ENCODE assay signal across 8 mouse cellular contexts in the genomic region with DNA sequence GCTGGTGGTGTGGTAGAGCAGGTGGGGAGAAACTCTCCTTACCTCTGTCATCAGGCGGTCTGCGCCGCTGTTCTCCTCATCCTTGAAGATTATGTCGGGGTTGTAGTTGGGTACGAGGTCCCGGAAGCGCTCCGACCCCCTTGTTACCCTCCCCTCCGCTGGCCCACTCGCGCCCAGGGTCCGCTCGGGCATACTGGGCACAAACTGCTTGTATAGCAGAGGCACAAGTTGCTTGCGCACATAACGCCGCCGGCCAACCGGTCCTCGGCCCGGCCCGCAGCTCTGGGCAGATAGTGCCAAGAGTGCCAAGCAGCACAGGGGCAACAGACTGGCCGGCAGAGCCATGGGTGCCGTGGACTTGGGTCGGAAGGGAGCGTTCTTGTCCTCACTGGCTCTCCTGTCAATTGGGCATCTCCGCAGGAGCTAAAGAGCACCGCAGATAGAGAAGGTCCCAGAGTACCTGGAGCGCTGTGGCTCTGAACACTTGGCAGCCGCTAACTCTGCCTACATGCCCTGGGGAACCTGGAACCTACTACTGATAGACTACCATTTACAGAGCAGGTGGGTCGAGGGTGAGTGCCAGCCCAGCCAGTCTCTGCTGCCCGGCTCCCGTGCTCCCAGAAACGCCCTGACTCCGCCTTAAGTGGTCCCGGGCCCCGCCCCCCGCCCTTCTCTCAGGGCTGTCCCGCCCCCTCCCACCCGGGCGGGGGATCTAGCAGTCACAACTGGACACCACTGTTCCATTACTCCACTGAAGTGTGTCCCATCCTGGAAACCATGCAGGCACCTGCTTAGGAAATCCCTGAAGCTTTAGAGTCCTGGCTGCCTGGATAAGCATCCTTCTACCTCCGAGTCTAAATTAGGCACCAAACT. TPM values are rescaled to one million over a fixed set of nuclear protein-coding genes. Genes with fewer than 3 reads are reported as not detected.
DNase-seq lines count a peak whose midpoint lies in the region; ATAC-seq lines count a peak whose summit lies in the region.

Dhh (minus strand) TSS at position 613 of the 873 bp plus-strand sequence.

- no peaks in the 10 kb centered on the region; the same call in 1 of the 2 replicates for H3K36me3 ChIP-seq in heart, embryonic 16.5 days (ENCODE audit: control insufficient read depth, insufficient read depth)
- H3K36me3 ChIP-seq in limb, embryonic 15.5 days, result peaks cover 4% of the 10 kb centered on the region
- H3K36me3 ChIP-seq in neural tube, embryonic 13.5 days, result peaks cover 2% of the 10 kb centered on the region

- peaks cover 61% of the 10 kb centered on the region for H3K27me3 ChIP-seq in heart, embryonic 16.5 days (ENCODE audit: control insufficient read depth, insufficient read depth, low read length)
- H3K27me3 ChIP-seq in limb, embryonic 15.5 days, result peaks cover 78% of the 10 kb centered on the region
- H3K27me3 ChIP-seq in neural tube, embryonic 13.5 days, result peaks cover 82% of the 10 kb centered on the region

- H3K9me3 ChIP-seq in heart, embryonic 16.5 days (replicated peaks; ENCODE audit: control insufficient read depth, low read length), result no peaks in the 10 kb centered on the region
- no peaks in the 10 kb centered on the region for H3K9me3 ChIP-seq in limb, embryonic 15.5 days
- no peaks in the 10 kb centered on the region for H3K9me3 ChIP-seq in neural tube, embryonic 13.5 days

- peak within 1 kb of the TSS; percentile 60 for H3K4me2 ChIP-seq in heart, embryonic 16.5 days (ENCODE audit: low read depth, low read length)
- peak within 1 kb of the TSS; percentile 37 for H3K4me2 ChIP-seq in limb, embryonic 15.5 days
- H3K4me2 ChIP-seq in neural tube, embryonic 13.5 days, result peak within 1 kb of the TSS; percentile 90

- H3K9ac ChIP-seq in heart, embryonic 16.5 days (ENCODE audit: low read length), result peak within 1 kb of the TSS; percentile 11
- H3K9ac ChIP-seq in limb, embryonic 15.5 days, result no peak within 1 kb of the TSS; the same call in 1 of the 2 replicates
- peak within 1 kb of the TSS; percentile 52; the same call in 1 of the 2 replicates for H3K9ac ChIP-seq in neural tube, embryonic 13.5 days

- DNase-seq in B cell, adult 2 months, result peak; percentile 9 to 29
- peak; percentile 48 for DNase-seq in adrenal gland, postnatal 14 days
- DNase-seq in frontal cortex, postnatal 36 days (ENCODE audit: low spot score in 2 of 2), result no peak

- 3% methylated on average over 41 of the region's 41 CpGs for WGBS in heart, embryonic 16.5 days
- WGBS in limb, embryonic 15.5 days, result 2% methylated on average over 41 of the region's 41 CpGs
- WGBS in neural tube, embryonic 13.5 days, result 1% methylated on average over 41 of the region's 41 CpGs

- H3K27ac ChIP-seq in heart, embryonic 16.5 days (ENCODE audit: low read length), result no peak within 1 kb of the TSS
- H3K27ac ChIP-seq in limb, embryonic 15.5 days, result no peak within 1 kb of the TSS
- H3K27ac ChIP-seq in neural tube, embryonic 13.5 days (replicated peaks), result no peak within 1 kb of the TSS

- peaks cover 33% of the 10 kb centered on the region for H3K4me1 ChIP-seq in heart, embryonic 16.5 days (ENCODE audit: control insufficient read depth, insufficient read depth, low read length)
- peaks cover 46% of the 10 kb centered on the region for H3K4me1 ChIP-seq in limb, embryonic 15.5 days
- peaks cover 42% of the 10 kb centered on the region for H3K4me1 ChIP-seq in neural tube, embryonic 13.5 days (replicated peaks)

- ATAC-seq in heart, embryonic 16.5 days (replicated peaks; ENCODE audit: extremely low read depth, insufficient read depth, low FRiP score), result 0 out of 2 replicates have a peak, but pooled peaks have one; percentile 12
- ATAC-seq in limb, embryonic 15.5 days (ENCODE audit: insufficient number of reproducible peaks, low FRiP score, low TSS enrichment, low read depth), result no peak
- no peak for ATAC-seq in neural tube, embryonic 13.5 days (ENCODE audit: low read depth)
- ATAC-seq in erythroid progenitor cell, adult 5-6 weeks (replicated peaks; ENCODE audit: low FRiP score, poor library complexity, severe bottlenecking), result no peak
- ATAC-seq in erythroblast, adult 5-6 weeks (replicated peaks; ENCODE audit: low FRiP score, poor library complexity, severe bottlenecking), result no peak

- peak within 1 kb of the TSS; percentile 41 for H3K4me3 ChIP-seq in heart, embryonic 16.5 days (ENCODE audit: low read length)
- H3K4me3 ChIP-seq in limb, embryonic 15.5 days, result peak within 1 kb of the TSS; percentile 25
- peak within 1 kb of the TSS; percentile 26 for H3K4me3 ChIP-seq in neural tube, embryonic 13.5 days

RNA-seq across cellular contexts. Expression of gene Dhh, which starts in this region (rescaled TPM):
- 1.9 and 3.5 TPM in 2 replicates for total RNA-seq in adrenal gland, postnatal 14 days (2021)
- polyA plus RNA-seq in heart, embryonic 16.5 days (2015; fragmentation: Nextera tagmentation; extraction: Ambion mirVana), result 2.0 and 2.5 TPM in 2 replicates
- polyA plus RNA-seq in limb, embryonic 15.5 days (2015; fragmentation: Nextera tagmentation; extraction: Ambion mirVana), result 1.8 and 2.7 TPM in 2 replicates
- polyA plus RNA-seq in neural tube, embryonic 13.5 days (2015; fragmentation: Nextera tagmentation; extraction: Ambion mirVana), result 3.1 and 4.3 TPM in 2 replicates
- not detected in 2 replicates for total RNA-seq in erythroid progenitor cell, adult 5-6 weeks (2015; ENCODE audit: low replicate concordance)
- total RNA-seq in erythroid progenitor cell, adult 5-6 weeks (2017; ENCODE audit: low replicate concordance), result not detected in 2 replicates
- not detected in 2 replicates for total RNA-seq in erythroblast, adult 5-6 weeks (2015; ENCODE audit: low replicate concordance)
- total RNA-seq in erythroblast, adult 5-6 weeks (2017; ENCODE audit: low replicate concordance), result not detected in 2 replicates

Comparison
In these comparisons a context has a peak if more than half of its experiments do, and no peak if none do; other contexts are left out.
1. DNase-seq: peak in B cell, adult 2 months (2 of 2) and adrenal gland, postnatal 14 days (single experiment); none in frontal cortex, postnatal 36 days (0 of 2).
2. H3K4me2 ChIP-seq: peak in every context shown above with its lines; median percentile 90 in neural tube, embryonic 13.5 days; 60 in heart, embryonic 16.5 days; 37 in limb, embryonic 15.5 days.
3. Peak in every context shown above with its lines, with median percentiles within 50 percentile points of each other: H3K4me3 ChIP-seq.